Mouse (Mus musculus): ENCODE data around the gene Cib2.

Cib2 gene

GRCm38 (mm10) chr9:54544954-54545315 lies 15.1 kb downstream of the Cib2 start:
- in situ Hi-C loops (cut with MboI, MseI): no loop called here

- in situ Hi-C loops (cut with MboI, MseI): no loop called here
Measured at GRCm38 (mm10) chr9:54544212-54544953, 15.6 kb downstream of the Cib2 start.

DNA sequence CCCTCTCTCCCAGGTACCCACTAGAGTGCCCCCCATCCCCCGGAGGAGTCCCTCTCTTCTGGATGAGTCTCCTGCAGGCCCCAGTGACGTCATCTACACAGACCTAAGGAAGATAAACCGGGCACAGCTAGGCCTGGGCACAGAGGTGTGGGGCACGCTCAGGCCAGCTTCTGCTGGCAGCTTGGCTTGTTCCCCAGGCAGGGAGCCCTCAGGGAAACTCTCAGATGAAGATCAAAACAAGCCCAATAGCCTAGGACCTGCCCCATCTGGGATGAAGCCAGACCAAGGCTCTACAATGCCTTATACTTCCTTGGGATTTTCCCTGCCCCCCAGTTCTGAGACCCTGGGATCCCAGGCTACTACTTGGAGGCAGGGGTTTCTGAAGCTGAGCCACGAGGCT lies 19.2 kb downstream of the Cib2 start:
- in situ Hi-C loops (cut with MboI, MseI): no loop called here

- in situ Hi-C loops (cut with MboI, MseI): no loop called here
Measured at GRCm38 (mm10) chr9:54538684-54539083, 21.3 kb downstream of the Cib2 start, which contains the start of gene Sh2d7. Gene Sh2d7 (plus strand): TSS chr9:54538984.

- in situ Hi-C loops (cut with MboI, MseI): no loop called here
Measured at GRCm38 (mm10) chr9:54538244-54538643, 21.8 kb downstream of the Cib2 start.

GRCm38 (mm10) chr9:54537480-54537879 lies 22.5 kb downstream of the Cib2 start:
- in situ Hi-C loops (cut with MboI, MseI): no loop called here

DNA sequence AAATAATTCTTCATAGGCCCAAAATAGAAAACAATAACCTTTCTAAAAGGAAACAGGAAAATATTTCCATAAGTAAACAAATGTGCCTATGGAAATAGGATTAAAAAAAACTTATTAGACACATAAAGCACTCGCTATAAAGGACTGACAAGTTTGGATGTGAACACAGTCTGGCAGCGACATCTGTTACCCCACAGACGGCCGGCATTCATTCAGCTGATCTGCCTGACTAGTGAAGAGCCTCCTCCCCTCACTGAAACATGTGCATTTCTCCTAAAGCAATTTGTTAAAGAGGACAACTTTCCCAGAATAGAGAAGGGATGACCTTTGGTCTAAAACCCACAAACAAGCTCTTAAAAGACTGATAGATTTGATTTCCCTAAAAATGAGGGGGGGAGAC lies 23.0 kb downstream of the Cib2 start:
- in situ Hi-C loops (cut with MboI, MseI): no loop called here

DNA sequence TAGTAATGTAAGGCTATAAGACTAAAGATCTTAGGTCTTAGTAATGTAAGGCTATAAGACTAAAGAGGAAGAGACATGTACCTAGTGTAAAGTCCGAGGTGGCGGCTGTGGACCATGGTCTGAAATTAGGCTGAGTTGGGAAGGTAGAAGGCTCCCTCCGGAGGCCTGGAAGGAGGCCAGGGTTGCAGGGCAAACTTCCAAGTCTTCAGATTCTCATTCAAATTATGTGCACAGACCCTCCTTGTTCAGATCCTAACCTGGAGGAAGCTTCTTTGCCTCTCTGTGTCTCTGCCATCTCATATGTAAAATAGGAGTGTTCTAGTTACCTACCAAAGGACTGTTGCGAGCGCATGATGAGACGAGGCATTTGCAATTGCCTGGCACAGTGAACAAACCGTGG lies 23.8 kb downstream of the Cib2 start:
- in situ Hi-C loops (cut with MboI, MseI): no loop called here

GRCm38 (mm10) chr9:54533975-54534374 lies 26.0 kb downstream of the Cib2 start:
- in situ Hi-C loops (cut with MboI, MseI): no loop called here

GRCm38 (mm10) chr9:54532926-54533325 lies 27.1 kb downstream of the Cib2 start:
- in situ Hi-C loops (cut with MboI, MseI): no loop called here

- in situ Hi-C loops (cut with MboI, MseI): no loop called here
Measured at GRCm38 (mm10) chr9:54531421-54531820, 28.6 kb downstream of the Cib2 start.

DNA sequence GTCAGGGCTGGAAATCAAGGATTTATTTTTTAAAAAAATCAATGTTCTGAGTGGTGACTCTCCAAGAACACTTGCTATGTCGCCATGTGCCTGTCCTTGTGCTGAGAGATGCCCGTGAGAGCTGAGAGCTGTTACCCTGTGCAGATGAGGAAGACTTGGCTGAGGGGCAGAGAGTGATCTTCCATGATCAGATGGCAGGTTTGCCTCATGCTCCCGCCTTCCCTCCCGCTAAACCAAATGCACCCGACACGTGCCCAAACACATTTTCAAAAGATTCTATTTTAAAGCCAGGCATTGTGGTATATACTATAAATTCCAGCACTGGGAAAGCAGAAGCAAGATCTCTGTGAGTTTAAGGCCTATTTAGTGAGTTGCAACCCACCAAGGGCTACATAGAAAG lies 29.2 kb downstream of the Cib2 start:
- in situ Hi-C loops (cut with MboI, MseI): no loop called here

DNA sequence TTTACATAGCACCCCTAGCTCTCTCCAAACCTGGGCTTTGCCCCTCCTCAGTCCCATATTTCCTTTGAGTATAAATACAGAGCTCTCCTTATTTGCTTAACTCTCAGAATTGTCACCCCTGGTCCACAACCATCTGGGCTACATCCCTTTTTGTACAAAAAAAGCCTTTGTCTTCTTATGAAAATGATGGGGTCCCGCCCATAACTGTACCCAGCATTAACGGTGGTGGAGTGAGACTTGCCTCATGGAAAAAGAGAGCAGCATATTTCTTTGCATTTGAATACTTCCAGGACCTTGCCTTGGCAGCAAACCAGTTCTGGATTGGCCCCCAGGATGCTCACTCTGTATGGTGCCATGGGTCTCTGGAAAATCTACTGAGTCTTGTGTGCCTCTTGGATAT lies 30.1 kb downstream of the Cib2 start:
- in situ Hi-C loops (cut with MboI, MseI): no loop called here

- in situ Hi-C loops (cut with MboI, MseI): no loop called here
Measured at GRCm38 (mm10) chr9:54527694-54528093, 32.3 kb downstream of the Cib2 start.

- in situ Hi-C loops (cut with MboI, MseI): no loop called here
Measured at GRCm38 (mm10) chr9:54520286-54520685, 39.7 kb downstream of the Cib2 start.

GRCm38 (mm10) chr9:54518921-54519320 lies 41.1 kb downstream of the Cib2 start:
- in situ Hi-C loops (cut with MboI, MseI): loop anchor here (10.0 kb wide), 1 partner anchor 2004 kb away; no protein-coding TSS in a partner anchor

DNA sequence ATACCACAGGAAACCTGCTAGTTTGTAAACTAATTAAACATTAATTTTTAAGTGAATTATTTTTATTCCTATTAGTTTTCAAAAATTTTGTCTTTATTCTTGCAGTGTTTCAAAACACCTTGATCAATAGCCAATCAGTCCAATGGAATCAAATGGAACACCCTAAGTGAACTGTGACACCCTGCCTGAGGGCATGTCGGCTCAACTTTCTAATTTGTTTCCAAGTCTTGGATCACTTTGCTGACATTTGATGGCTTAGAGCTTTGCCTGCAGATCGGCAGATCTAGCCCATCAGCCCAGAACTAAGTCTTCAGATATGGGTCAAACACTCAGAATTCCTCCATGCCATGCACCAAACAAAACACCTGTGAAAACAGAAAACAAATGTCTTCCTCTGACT lies 44.0 kb downstream of the Cib2 start:
- in situ Hi-C loops (cut with MboI, MseI): loop anchor here (10.0 kb wide), 1 partner anchor 2001 kb away; no protein-coding TSS in a partner anchor

DNA sequence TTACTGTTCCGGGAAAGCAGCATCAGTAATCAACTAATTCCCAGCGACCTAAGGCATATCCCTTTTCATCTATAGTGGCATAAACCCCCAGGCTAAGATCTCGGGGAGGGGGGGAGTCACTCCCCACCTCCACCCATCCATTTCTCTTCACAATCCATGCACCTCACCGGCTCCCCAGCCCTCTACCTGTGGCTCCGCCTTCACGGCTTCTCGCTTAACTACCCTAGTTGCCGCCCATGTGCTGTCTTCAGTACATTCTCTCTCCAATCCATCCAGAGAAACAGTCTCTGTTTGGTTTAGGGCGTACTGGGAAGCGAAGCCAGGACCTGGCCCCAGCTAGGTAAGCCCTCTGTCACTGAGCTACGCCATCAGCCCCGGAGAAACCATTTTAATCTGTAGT lies 57.1 kb downstream of the Cib2 start:
- in situ Hi-C loops (cut with MboI, MseI): no loop called here

GRCm38 (mm10) chr9:54502111-54502495 lies 57.9 kb downstream of the Cib2 start:
- in situ Hi-C loops (cut with MboI, MseI): no loop called here

DNA sequence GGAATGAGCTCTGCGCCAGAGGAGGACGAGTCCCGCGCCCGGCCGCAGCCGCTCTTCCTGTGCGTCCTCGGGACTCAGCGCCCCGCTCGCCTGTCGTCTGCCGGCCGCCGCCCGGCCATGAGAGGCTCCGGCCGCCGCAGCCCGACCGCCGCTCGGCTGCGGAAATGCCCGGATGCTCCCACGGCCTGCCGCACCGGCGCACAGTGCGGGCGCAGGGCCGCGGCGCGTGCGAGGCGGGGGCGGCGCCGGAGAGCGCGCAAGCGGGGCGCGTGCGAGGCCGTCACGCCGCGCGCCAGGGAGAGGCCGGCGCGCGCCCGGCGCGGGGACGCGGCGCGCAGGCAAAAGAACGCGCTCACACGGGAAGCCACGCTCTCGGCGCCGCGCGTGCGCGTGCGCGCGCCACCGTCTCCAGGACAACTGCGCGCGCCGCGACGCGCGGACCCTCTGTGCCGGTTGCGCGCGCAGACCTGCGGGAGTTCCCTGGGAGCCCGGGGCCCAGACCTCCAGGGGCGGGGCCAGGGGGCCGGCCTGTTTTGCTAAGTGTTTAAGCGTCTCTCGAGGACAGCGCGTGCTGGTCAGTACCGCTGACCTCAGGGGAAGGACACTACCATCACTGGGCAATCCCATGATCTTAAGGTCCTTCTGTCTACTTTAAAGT lies 58.4 kb downstream of the Cib2 start, which contains the start of gene Dmxl2:
TSS of gene Dmxl2 (minus strand) at position 174 of the 658 bp plus-strand sequence.
- in situ Hi-C loops (cut with MboI, MseI): no loop called here

DNA sequence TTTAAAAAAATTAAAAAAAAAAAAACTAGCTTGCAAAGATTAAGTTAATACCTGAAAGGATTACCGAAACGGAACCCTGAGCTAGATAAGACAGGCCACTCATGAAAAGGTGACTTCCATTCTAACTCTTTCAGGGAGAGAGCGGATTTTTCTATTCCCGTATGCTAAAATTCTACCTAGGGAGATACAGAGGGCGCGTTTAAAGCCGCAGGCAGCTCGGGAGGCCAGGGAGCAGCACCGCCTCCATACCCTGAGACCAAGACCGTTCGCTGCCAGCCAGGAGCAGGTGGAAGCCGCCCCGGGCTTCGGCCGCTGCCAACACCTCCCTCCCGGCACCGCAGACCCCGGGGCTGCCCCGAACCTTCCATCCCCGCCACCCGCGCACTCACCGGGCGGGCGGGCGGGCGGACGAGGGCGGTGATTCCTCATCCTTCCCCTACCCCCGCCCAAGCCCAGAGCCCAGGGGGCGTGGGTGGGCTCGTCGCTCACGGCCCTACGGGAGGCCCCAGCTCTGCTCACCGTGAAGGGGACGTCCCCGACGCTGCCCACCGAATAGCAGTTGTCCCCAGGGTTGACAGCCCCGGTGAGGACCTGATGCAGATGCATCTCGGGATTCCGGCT lies 59.1 kb downstream of the Cib2 start:
- in situ Hi-C loops (cut with MboI, MseI): no loop called here

DNA sequence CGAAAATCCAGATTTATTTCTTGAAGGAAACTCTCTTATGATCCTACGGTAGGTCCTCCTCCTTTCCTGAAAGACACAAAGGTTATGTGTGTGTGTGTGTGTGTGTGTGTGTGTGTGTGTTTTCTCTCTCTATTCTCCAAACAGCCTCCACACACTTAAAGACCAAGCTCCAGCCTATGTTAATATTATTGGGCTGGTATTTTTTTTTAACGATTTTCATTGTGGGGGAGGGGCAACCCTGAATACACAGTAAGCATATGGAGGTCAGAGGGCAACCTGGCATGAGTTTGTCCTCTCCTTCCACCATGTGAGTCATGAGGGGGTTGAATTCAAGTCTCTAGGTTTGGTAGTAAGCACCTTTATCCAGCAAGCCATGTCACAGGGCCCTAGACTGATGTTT lies 60.2 kb downstream of the Cib2 start:
- in situ Hi-C loops (cut with MboI, MseI): no loop called here

- in situ Hi-C loops (cut with MboI, MseI): no loop called here
Measured at GRCm38 (mm10) chr9:54499291-54499690, 60.7 kb downstream of the Cib2 start.

Measured in T-helper 2 cell (primary cell).